In the genomic region with DNA sequence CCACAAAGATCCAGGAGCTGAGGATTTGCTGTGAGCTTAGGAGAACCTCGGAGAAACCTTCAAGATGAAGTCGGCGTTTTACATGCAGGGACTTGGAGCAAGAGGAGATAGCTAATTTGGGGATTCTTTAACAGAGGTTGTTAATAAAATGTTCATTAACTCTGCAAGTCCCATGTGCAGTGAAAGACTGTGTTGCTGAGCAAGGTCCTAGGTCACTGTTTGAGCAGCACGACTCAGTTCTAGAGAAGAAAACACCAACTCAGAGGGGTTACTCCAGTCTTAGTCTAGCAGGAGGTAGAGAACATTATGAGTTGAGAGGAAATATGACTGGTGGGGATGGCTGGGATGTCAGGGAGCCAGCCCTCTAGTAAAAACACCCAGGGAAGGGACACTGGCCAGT, we compare ENCODE assay signal across 17 mouse cellular contexts.
"Had no signal": no experiment of that assay in that cellular context is flagged by ENCODE, and none has a peak within 500 bp of the region (broad histone marks: within the 10 kb centered on the region; RNA-seq: fewer than 3 reads in every experiment).

No protein-coding gene starts in this region.

- H3K27me3 ChIP-seq: lung, embryonic 15.5 days; megakaryocyte, embryonic 14.5 days; midbrain, embryonic 13.5 days; midbrain, embryonic 15.5 days; neural tube, embryonic 12.5 days; stomach, embryonic 15.5 days had no signal

- H3K36me3 ChIP-seq: lung, embryonic 15.5 days; midbrain, embryonic 13.5 days; midbrain, embryonic 15.5 days; neural tube, embryonic 12.5 days; stomach, embryonic 15.5 days had no signal

- ATAC-seq: liver, postnatal 0 days; lung, postnatal 0 days; midbrain, embryonic 13.5 days; midbrain, embryonic 15.5 days had no signal

- H3K4me3 ChIP-seq: lung, embryonic 15.5 days; megakaryocyte, embryonic 14.5 days; midbrain, embryonic 13.5 days; midbrain, embryonic 15.5 days; neural tube, embryonic 12.5 days; stomach, embryonic 15.5 days had no signal

- H3K27ac ChIP-seq: lung, embryonic 15.5 days; macrophage; midbrain, embryonic 13.5 days; midbrain, embryonic 15.5 days; neural tube, embryonic 12.5 days; stomach, embryonic 15.5 days; stomach, postnatal 0 days had no signal

- H3K4me1 ChIP-seq: lung, embryonic 15.5 days; megakaryocyte, embryonic 14.5 days; midbrain, embryonic 15.5 days; stomach, embryonic 15.5 days had no signal

- H3K4me2 ChIP-seq: lung, embryonic 15.5 days; midbrain, embryonic 13.5 days; midbrain, embryonic 15.5 days; neural tube, embryonic 12.5 days; stomach, embryonic 15.5 days had no signal

- H3K9ac ChIP-seq: liver, postnatal 0 days; lung, embryonic 15.5 days; midbrain, embryonic 13.5 days; midbrain, embryonic 15.5 days; neural tube, embryonic 12.5 days; stomach, embryonic 15.5 days had no signal

- DNase-seq: liver, postnatal 0 days; lung, adult 2 months; lung, postnatal 14 days; lung, postnatal 36 days; right cerebral cortex, postnatal 14 days; thymus, adult 2 months; thymus, postnatal 25 days; thymus, postnatal 4 days had no signal

- H3K9me3 ChIP-seq: lung, embryonic 15.5 days; midbrain, embryonic 13.5 days; midbrain, embryonic 15.5 days; neural tube, embryonic 12.5 days; stomach, embryonic 15.5 days had no signal
